Mouse (Mus musculus) hematopoietic stem cell, adult 5-6 weeks (primary cell): Measurements from ENCODE around the gene Lrrc43. TPM values are rescaled to one million over a fixed set of nuclear protein-coding genes. Genes with fewer than 3 reads are reported as not detected.

ENCODE experiments used
- total RNA-seq: library from RNA; stranded (forward); fragments of 172-1452, 232-1000 nt; gene quantifications from 2 replicates; pipeline ENCODE4 v1.2.3, GENCODE M21; 2017

The Lrrc43 gene
- total RNA-seq, 1 experiment from 2014 or later = not detected

Other genes starting within 250 kb of the Lrrc43 start
- gene Wdr66, start 237.2 kb upstream of the Lrrc43 start, total RNA-seq = 0.19 TPM in 1 of 2 replicates, not detected in the other
- gene Bcl7a, start 145.5 kb upstream of the Lrrc43 start, total RNA-seq = 16.3 and 19.4 TPM in 2 replicates
- 16.0 and 25.1 TPM in 2 replicates for gene Mlxip, start 94.5 kb upstream of the Lrrc43 start, total RNA-seq
- gene Il31, start 184 bp downstream of the Lrrc43 start, total RNA-seq = not detected in 2 replicates
- 0.25 TPM in 1 of 2 replicates, not detected in the other for gene B3gnt4, start 21.2 kb downstream of the Lrrc43 start, total RNA-seq
- gene Diablo, start 34.9 kb downstream of the Lrrc43 start, total RNA-seq = 58.4 and 69.0 TPM in 2 replicates
- not detected in 2 replicates for gene Gm49027, start 36.2 kb downstream of the Lrrc43 start, total RNA-seq
- 19.9 and 21.8 TPM in 2 replicates for gene Vps33a, start 83.7 kb downstream of the Lrrc43 start, total RNA-seq
- gene Clip1, start 195.3 kb downstream of the Lrrc43 start, total RNA-seq = 105 and 149 TPM in 2 replicates
- gene Zcchc8, start 231.8 kb downstream of the Lrrc43 start, total RNA-seq = 95.3 and 116 TPM in 2 replicates